14 mouse cellular contexts compared by ENCODE assay signal in the genomic region with DNA sequence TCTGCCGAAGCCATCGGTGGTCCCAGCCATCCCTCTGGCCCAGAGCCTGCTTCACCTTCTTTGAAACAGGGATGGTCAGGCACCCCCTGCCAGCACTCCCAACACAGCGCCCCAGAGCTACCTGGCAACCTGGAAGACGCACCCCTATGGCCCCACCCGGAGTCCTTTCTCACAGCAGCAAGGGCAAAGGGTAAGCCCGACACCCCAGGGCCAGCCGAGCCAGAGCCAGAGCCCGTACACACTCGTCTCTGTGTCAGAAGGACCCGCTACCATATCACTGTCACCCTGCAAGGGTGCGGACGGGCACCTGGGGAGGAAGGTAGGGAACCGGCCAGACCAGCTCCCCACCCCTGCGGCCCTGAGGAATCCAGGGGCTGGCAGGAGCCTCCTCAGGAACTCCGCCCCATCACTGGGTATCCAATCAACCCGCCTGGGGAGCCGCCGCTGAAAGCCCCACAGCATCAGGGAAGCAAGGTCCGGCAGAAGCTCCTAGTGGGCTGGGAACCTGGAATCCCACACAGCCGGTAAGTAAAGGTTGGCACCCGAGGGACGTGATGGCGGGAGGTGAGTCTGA. TPM values are rescaled to one million over a fixed set of nuclear protein-coding genes. Genes with fewer than 3 reads are reported as not detected.
A peak's percentile ranks its signal among the peaks of the same experiment; 100 is the strongest.
DNase-seq lines count a peak whose midpoint lies in the region; ATAC-seq and TF ChIP-seq lines count a peak whose summit lies in the region.
"Had no signal": no experiment of that assay in that cellular context is flagged by ENCODE, and none has a peak within 500 bp of the region (broad histone marks: within the 10 kb centered on the region; RNA-seq: fewer than 3 reads in every experiment).

No protein-coding gene starts in this region.

- no peak for TF ChIP-seq CTCF in lung, adult 2 months (IDR thresholded peaks at IDR 0.05; ENCODE audit: insufficient read depth, low read length)

- H3K9ac ChIP-seq in heart, embryonic 16.5 days (ENCODE audit: low read length) = no peak overlapping the region
- H3K9ac ChIP-seq: forebrain, postnatal 0 days; neural tube, embryonic 15.5 days had no signal

- WGBS in heart, embryonic 16.5 days = 27% methylated on average over 23 of the region's 23 CpGs
- 27% methylated on average over 23 of the region's 23 CpGs for WGBS in lung, adult 2 months

- TF ChIP-seq POLR2A in lung, adult 2 months (IDR thresholded peaks at IDR 0.05; ENCODE audit: borderline replicate concordance, extremely low read depth, low read depth, low read length) = peak; percentile 20; the same call in 1 of the 2 replicates

- H3K9me3 ChIP-seq in heart, embryonic 16.5 days (replicated peaks; ENCODE audit: control insufficient read depth, low read length) = no peaks in the 10 kb centered on the region
- H3K9me3 ChIP-seq: neural tube, embryonic 15.5 days had no signal

- DNase-seq in heart, postnatal 36 days = no peak
- DNase-seq in kidney, adult 9 months = peak; percentile 39
- DNase-seq in lung, adult 2 months = peak; percentile 23
- DNase-seq in urinary bladder, adult 2 months (ENCODE audit: low spot score) = peak; percentile 55
- DNase-seq in ovary, postnatal 14 days (ENCODE audit: low spot score) = no peak
- no peak for DNase-seq in MN1 (ENCODE audit: low spot score)
- no peak for DNase-seq in cerebellum, postnatal 36 days
- DNase-seq: forebrain, postnatal 0 days; left cerebral cortex, postnatal 4 days had no signal

- H3K4me1 ChIP-seq in heart, embryonic 16.5 days (ENCODE audit: control insufficient read depth, insufficient read depth, low read length) = no peaks in the 10 kb centered on the region; the same call in 1 of the 2 replicates
- no peaks in the 10 kb centered on the region for H3K4me1 ChIP-seq in lung, adult 2 months (ENCODE audit: control insufficient read depth, insufficient read depth, low read length)
- H3K4me1 ChIP-seq: neural tube, embryonic 15.5 days had no signal

- H3K4me2 ChIP-seq in heart, embryonic 16.5 days (ENCODE audit: low read depth, low read length) = peak overlapping the region; percentile 5; the same call in 1 of the 2 replicates
- H3K4me2 ChIP-seq: neural tube, embryonic 15.5 days had no signal

- no peaks in the 10 kb centered on the region for H3K36me3 ChIP-seq in heart, embryonic 16.5 days (ENCODE audit: control insufficient read depth, insufficient read depth)
- H3K36me3 ChIP-seq: neural tube, embryonic 15.5 days had no signal

- H3K4me3 ChIP-seq in heart, embryonic 16.5 days (ENCODE audit: low read length) = no peak overlapping the region
- H3K4me3 ChIP-seq in lung, adult 2 months (replicated peaks; ENCODE audit: extremely low read depth, low read depth, low read length) = no peak overlapping the region
- H3K4me3 ChIP-seq: neural tube, embryonic 15.5 days had no signal

- ATAC-seq in heart, embryonic 16.5 days (replicated peaks; ENCODE audit: extremely low read depth, insufficient read depth, low FRiP score) = no peak
- ATAC-seq: forebrain, postnatal 0 days had no signal

- intact Hi-C loops in heart, postnatal 36 days (cut with DNase I) = no loop called here

- peaks cover 9% of the 10 kb centered on the region for H3K27me3 ChIP-seq in heart, embryonic 16.5 days (ENCODE audit: control insufficient read depth, insufficient read depth, low read length)

- H3K27ac ChIP-seq in heart, embryonic 16.5 days (ENCODE audit: low read length) = no peak overlapping the region
- H3K27ac ChIP-seq: neural tube, embryonic 15.5 days had no signal

RNA-seq across cellular contexts. Expression of a gene that starts 4.9 kb away (rescaled TPM):
- 0.37 and 0.91 TPM in 2 replicates for polyA plus RNA-seq in heart, embryonic 16.5 days (2015; fragmentation: Nextera tagmentation; extraction: Ambion mirVana)
- total RNA-seq in heart, postnatal 36 days (2021) = not detected
- polyA plus RNA-seq in lung, adult 2 months (2012; rRNA removed) = 7.2 and 14.7 TPM in 2 replicates
- 11.8 and 17.7 TPM in 2 replicates for polyA plus RNA-seq in urinary bladder, adult 2 months (2012; rRNA removed)
- polyA plus RNA-seq: C2C12 had no signal

RNA-seq across cellular contexts. Expression of a gene that starts 11.9 kb away (rescaled TPM):
- 0.09 TPM in 1 of 2 replicates, not detected in the other for polyA plus RNA-seq in heart, embryonic 16.5 days (2015; fragmentation: Nextera tagmentation; extraction: Ambion mirVana)
- not detected for total RNA-seq in heart, postnatal 36 days (2021)
- polyA plus RNA-seq in lung, adult 2 months (2012; rRNA removed) = 0.27 and 0.58 TPM in 2 replicates
- 0.37 and 0.44 TPM in 2 replicates for polyA plus RNA-seq in urinary bladder, adult 2 months (2012; rRNA removed)
- total RNA-seq: forebrain, postnatal 0 days; heart, adult 8-10 months; left cerebral cortex, postnatal 4 days had no signal
- polyA plus RNA-seq: C2C12; forebrain, postnatal 0 days; neural tube, embryonic 15.5 days had no signal

RNA-seq across cellular contexts. Expression of a gene that starts 29.4 kb away (rescaled TPM):
- 16.6 and 28.6 TPM in 2 replicates for polyA plus RNA-seq in heart, embryonic 16.5 days (2015; fragmentation: Nextera tagmentation; extraction: Ambion mirVana)
- total RNA-seq in heart, postnatal 36 days (2021) = 1 to 10 TPM; 3.1 to 4.6 TPM
- 52.8 and 76.5 TPM in 2 replicates for polyA plus RNA-seq in lung, adult 2 months (2012; rRNA removed)
- 31.3 and 32.6 TPM in 2 replicates for polyA plus RNA-seq in urinary bladder, adult 2 months (2012; rRNA removed)
- polyA plus RNA-seq: C2C12 had no signal

RNA-seq across cellular contexts. Expression of a gene that starts 36.9 kb away (rescaled TPM):
- 3.5 and 3.9 TPM in 2 replicates for polyA plus RNA-seq in heart, embryonic 16.5 days (2015; fragmentation: Nextera tagmentation; extraction: Ambion mirVana)
- 1 to 10 TPM; 1.6 to 1.9 TPM for total RNA-seq in heart, postnatal 36 days (2021)
- 28.8 and 30.0 TPM in 2 replicates for polyA plus RNA-seq in lung, adult 2 months (2012; rRNA removed)
- polyA plus RNA-seq in urinary bladder, adult 2 months (2012; rRNA removed) = 4.1 and 4.2 TPM in 2 replicates

RNA-seq across cellular contexts. Expression of a gene that starts 46.9 kb away (rescaled TPM):
- polyA plus RNA-seq in heart, embryonic 16.5 days (2015; fragmentation: Nextera tagmentation; extraction: Ambion mirVana) = 0.09 TPM in 1 of 2 replicates, not detected in the other
- total RNA-seq in heart, postnatal 36 days (2021) = not detected
- polyA plus RNA-seq in lung, adult 2 months (2012; rRNA removed) = 0.06 TPM in 1 of 2 replicates, not detected in the other
- polyA plus RNA-seq in urinary bladder, adult 2 months (2012; rRNA removed) = not detected in 2 replicates
- total RNA-seq: heart, adult 8-10 months; left cerebral cortex, postnatal 4 days had no signal
- polyA plus RNA-seq: C2C12; forebrain, postnatal 0 days; large intestine, adult 2 months had no signal

Comparison
In these comparisons a context has a peak if more than half of its experiments do, and no peak if none do; other contexts are left out.
1. DNase-seq: peak in kidney, adult 9 months (single experiment), lung, adult 2 months (single experiment) and urinary bladder, adult 2 months (single experiment); none in heart, postnatal 36 days (0 of 2), ovary, postnatal 14 days (single experiment), MN1 (single experiment) and cerebellum, postnatal 36 days (0 of 2).